Mouse (Mus musculus): ENCODE results near the gene Tprgl.

The Tprgl gene

DNA sequence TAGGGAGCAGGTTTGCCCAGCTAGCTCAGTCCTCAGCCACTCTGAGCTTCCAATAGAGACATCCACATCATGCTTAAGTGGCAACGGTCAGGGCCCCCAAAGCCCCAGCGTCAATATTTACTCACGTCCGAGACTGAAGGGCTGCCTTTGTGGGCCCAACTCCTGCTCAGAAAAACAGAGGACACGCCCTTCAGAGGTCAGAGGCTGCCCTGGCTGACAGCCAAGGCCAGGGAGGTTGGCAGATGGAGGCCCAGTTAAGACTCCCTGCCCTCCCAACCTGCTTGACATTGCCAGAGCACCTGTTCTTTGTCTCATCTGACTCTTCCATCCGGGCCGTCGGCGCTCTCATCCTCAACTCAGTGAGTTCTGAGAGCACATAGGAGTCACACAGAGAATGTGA is 41.7 kb downstream of the Tprgl start:
- no peak for DNase-seq (ENCODE audit: low spot score)

DNA sequence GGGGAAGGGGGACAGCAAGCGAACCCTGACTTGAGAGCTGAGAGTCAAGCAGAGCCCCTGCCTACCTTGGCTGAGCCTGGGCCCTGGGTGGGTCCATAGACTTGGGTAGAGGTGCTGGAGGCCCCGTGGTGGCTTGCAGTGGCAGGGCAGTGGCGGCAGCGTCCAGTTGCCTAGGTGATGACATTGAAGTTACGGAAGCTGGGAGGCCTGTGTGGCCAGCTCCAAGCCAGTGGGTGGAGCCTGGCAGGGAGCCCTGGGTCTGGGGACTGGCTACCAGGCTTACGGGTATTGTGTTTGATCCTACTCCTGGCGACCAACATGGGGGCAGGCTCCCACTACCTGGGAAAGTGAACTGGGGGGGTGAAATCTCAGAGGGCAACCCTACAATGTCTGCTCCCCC is 44.0 kb downstream of the Tprgl start:
- DNase-seq (ENCODE audit: low spot score) = no peak

DNA sequence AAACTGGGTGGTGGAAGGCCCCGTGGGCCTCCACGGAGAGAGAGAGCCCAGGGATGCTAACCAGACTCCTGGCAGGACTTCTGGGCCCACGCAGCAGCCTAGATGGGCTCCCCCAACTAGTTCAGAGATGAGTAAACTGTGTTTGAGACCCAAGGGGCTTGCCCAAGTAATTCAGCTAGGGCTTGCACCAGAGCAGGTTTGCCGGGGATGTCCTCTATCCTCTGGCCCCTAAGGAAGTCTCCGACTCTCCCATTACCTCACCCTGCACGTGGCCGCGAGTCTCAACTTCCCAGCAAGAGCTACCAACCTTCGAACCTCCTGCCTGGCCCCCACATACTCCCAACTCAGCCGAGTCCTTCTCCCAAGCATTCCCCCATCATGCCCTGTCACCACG is 50.6 kb downstream of the Tprgl start:
- DNase-seq (ENCODE audit: low spot score) = no peak

DNA sequence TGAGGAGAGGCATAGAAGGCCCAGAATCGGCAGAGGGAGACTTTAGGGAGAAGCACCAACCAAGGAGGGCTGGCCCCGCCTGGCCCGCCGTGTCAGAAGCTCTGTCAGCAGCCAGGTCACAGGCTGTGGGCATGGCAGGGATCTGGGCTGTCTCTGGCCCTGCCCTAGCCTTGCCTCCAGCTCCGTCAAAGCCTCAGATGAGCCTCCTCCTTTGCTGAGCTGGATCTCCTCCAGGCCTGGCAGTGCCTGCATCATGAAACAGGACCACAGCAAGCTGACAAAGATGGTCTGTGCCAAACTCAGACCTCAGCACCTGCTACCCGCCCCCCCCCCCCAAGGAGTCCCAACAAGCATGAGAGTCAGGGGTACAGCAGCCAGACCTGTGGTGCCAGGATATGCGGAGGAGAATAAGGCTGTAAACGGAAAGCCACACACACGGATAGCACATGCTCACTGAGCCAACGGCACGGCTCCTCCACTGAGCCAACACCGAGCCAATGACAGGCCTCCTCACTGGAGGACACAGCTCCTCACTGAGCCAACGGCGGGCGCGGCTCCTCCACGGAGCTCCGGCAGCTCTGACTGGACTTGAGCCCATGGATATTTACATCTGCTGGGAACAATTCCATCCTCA is 51.1 kb downstream of the Tprgl start:
- no peak for DNase-seq (ENCODE audit: low spot score)

All from urinary bladder, postnatal 10 days (tissue).